Mouse (Mus musculus) forebrain, embryonic 14.5 days (tissue): ENCODE data around the gene Gif. TPM values are rescaled to one million over a fixed set of nuclear protein-coding genes. Genes with fewer than 3 reads are reported as not detected.

ENCODE experiments used
- ATAC-seq: fragments of 200-750 bp; cut with Nextera tagmentation; 2 replicates; pipeline ENCODE4 v1.8.0; 2017; ENCODE audit warnings: mild to moderate bottlenecking, moderate library complexity
- DNase-seq: peaks from one replicate; pipeline ENCODE4 v3.0.0-alpha.2; 2015; ENCODE audit warnings: low spot score
- H3K27ac ChIP-seq: fragments of 300-500 bp; sonication (generic); 2 replicates; pipeline ENCODE4 v1.5.1; 2014; ENCODE audit warnings: low read depth, mild to moderate bottlenecking, control low read depth, low read length, moderate library complexity
- H3K27me3 ChIP-seq: fragments of 300-500 bp; sonication (generic); replicated peaks from 2 replicates; pipeline ENCODE4 v1.6.1; 2014; ENCODE audit warnings: low read length, control low read depth, mixed read lengths; ENCODE audit not compliant: control insufficient read depth, insufficient read depth
- H3K36me3 ChIP-seq: fragments of 300-500 bp; sonication (generic); 2 replicates; pipeline ENCODE4 v1.6.1; 2014; ENCODE audit warnings: low read length, control low read depth; ENCODE audit not compliant: control insufficient read depth, insufficient read depth
- H3K4me1 ChIP-seq: fragments of 300-500 bp; sonication (generic); 2 replicates; pipeline ENCODE4 v1.6.1; 2014; ENCODE audit warnings: antibody characterized with exemption, low read length, control low read depth; ENCODE audit not compliant: control insufficient read depth, insufficient read depth
- H3K4me2 ChIP-seq: fragments of 300-500 bp; sonication (generic); 2 replicates; pipeline ENCODE4 v1.6.1; 2014; ENCODE audit warnings: mild to moderate bottlenecking, control low read depth, low read length
- H3K4me3 ChIP-seq: fragments of 300-500 bp; sonication (generic); 2 replicates; pipeline ENCODE4 v1.5.1; 2014; ENCODE audit warnings: low read depth, low read length, control low read depth
- H3K9ac ChIP-seq: fragments of 300-500 bp; sonication (generic); 2 replicates; pipeline ENCODE4 v1.6.1; 2014; ENCODE audit warnings: mild to moderate bottlenecking, low read length, control low read depth, moderate library complexity
- H3K9me3 ChIP-seq: fragments of 300-500 bp; sonication (generic); replicated peaks from 2 replicates; pipeline ENCODE4 v1.6.1; 2016; ENCODE audit warnings: low read length, control low read depth, mixed read lengths; ENCODE audit not compliant: control insufficient read depth
- WGBS: fragments of 180-500 bp; shearing (Covaris S2); extraction: QIAGEN DNeasy Blood & Tissue Kit; methylation state at CpG from one replicate; pipeline ENCODE4 v1.1.7; 2014; 5-methylcytosine and 5-hydroxymethylcytosine counted together
- polyA plus RNA-seq: library from polyadenylated mRNA; unstranded; fragments of >200 nt; fragmentation: Nextera tagmentation; extraction: Ambion mirVana; gene quantifications from 2 replicates; pipeline ENCODE4 v1.2.1, GENCODE M21; 2014

Gif gene
- polyA plus RNA-seq, 1 experiment from 2014 or later: not detected

GRCm38 (mm10) chr19:11807822-11808221 lies 60.5 kb downstream of the Gif start:
- Histone ChIP-seq H3K4me3 (no peak overlapping the region), H3K27me3 (no peaks in the 10 kb centered on the region), H3K4me1 (no peaks in the 10 kb centered on the region), H3K9ac (no peak overlapping the region), H3K36me3 (no peaks in the 10 kb centered on the region), H3K27ac (no peak overlapping the region), H3K4me2 (no peak overlapping the region), H3K9me3 (no peaks in the 10 kb centered on the region)
- ATAC-seq (no peak), DNase-seq (no peak)
- WGBS: 26% methylated on average over 6 of the region's 6 CpGs

GRCm38 (mm10) chr19:11808452-11808851 lies 61.1 kb downstream of the Gif start:
- DNase-seq: no peak
- no peaks in the 10 kb centered on the region for H3K4me1 ChIP-seq
- no peak overlapping the region for H3K4me3 ChIP-seq
- WGBS: 86% methylated on average over 2 of the region's 2 CpGs
- H3K9me3 ChIP-seq: no peaks in the 10 kb centered on the region
- no peak overlapping the region for H3K4me2 ChIP-seq
- ATAC-seq: no peak
- no peak overlapping the region for H3K9ac ChIP-seq
- H3K27ac ChIP-seq: no peak overlapping the region
- H3K36me3 ChIP-seq: no peaks in the 10 kb centered on the region
- H3K27me3 ChIP-seq: no peaks in the 10 kb centered on the region

GRCm38 (mm10) chr19:11810003-11810758 lies 62.8 kb downstream of the Gif start:
- no peak for DNase-seq

GRCm38 (mm10) chr19:11810856-11811255 lies 63.5 kb downstream of the Gif start:
- Histone ChIP-seq H3K4me2 (no peak overlapping the region), H3K9ac (no peak overlapping the region), H3K36me3 (no peaks in the 10 kb centered on the region), H3K4me3 (no peak overlapping the region), H3K4me1 (no peaks in the 10 kb centered on the region), H3K9me3 (no peaks in the 10 kb centered on the region), H3K27me3 (no peaks in the 10 kb centered on the region), H3K27ac (no peak overlapping the region)
- 87% methylated on average over 1 of the region's 1 CpGs for WGBS
- DNase-seq (no peak), ATAC-seq (no peak)

More at GRCm38 (mm10) chr19:11810003-11810758, 62.8 kb downstream of the Gif start:
- Histone ChIP-seq H3K27me3 (no peaks in the 10 kb centered on the region), H3K36me3 (no peaks in the 10 kb centered on the region), H3K27ac (no peak overlapping the region), H3K4me2 (no peak overlapping the region), H3K9ac (no peak overlapping the region), H3K4me1 (no peaks in the 10 kb centered on the region), H3K4me3 (no peak overlapping the region), H3K9me3 (no peaks in the 10 kb centered on the region)
- 88% methylated on average over 5 of the region's 5 CpGs for WGBS
- no peak for ATAC-seq

GRCm38 (mm10) chr19:11811688-11812365 lies 64.5 kb downstream of the Gif start:
- H3K27ac ChIP-seq: no peak overlapping the region
- no peaks in the 10 kb centered on the region for H3K36me3 ChIP-seq
- peak; percentile 92 for ATAC-seq
- H3K27me3 ChIP-seq: no peaks in the 10 kb centered on the region
- peak; percentile 70 for DNase-seq
- H3K4me2 ChIP-seq: no peak overlapping the region
- H3K9ac ChIP-seq: no peak overlapping the region
- WGBS: 35% methylated on average over 5 of the region's 5 CpGs
- H3K4me1 ChIP-seq: no peaks in the 10 kb centered on the region
- H3K9me3 ChIP-seq: no peaks in the 10 kb centered on the region
- no peak overlapping the region for H3K4me3 ChIP-seq

Other genes starting within 250 kb of the Gif start
- 2.8 and 3.1 TPM in 2 replicates for gene Ms4a6b, start 231.0 kb upstream of the Gif start, polyA plus RNA-seq
- not detected in 2 replicates for gene Ms4a4d, start 210.8 kb upstream of the Gif start, polyA plus RNA-seq
- 2.7 and 2.8 TPM in 2 replicates for gene Ms4a6d, start 142.7 kb upstream of the Gif start, polyA plus RNA-seq
- not detected in 2 replicates for gene Ms4a2, start 123.8 kb upstream of the Gif start, polyA plus RNA-seq
- gene Ms4a3, start 106.7 kb upstream of the Gif start, polyA plus RNA-seq: not detected in 2 replicates
- gene Oosp2, start 87.0 kb upstream of the Gif start, polyA plus RNA-seq: not detected in 2 replicates
- gene Oosp1, start 56.4 kb upstream of the Gif start, polyA plus RNA-seq: not detected in 2 replicates
- not detected in 2 replicates for gene Oosp3, start 50.5 kb upstream of the Gif start, polyA plus RNA-seq
- gene Mrpl16, start 22.8 kb downstream of the Gif start, polyA plus RNA-seq: 48.6 and 52.0 TPM in 2 replicates
- gene Stx3, start 71.8 kb downstream of the Gif start, polyA plus RNA-seq: 11.8 and 14.5 TPM in 2 replicates
- gene Olfr1417, start 91.7 kb downstream of the Gif start, polyA plus RNA-seq: not detected in 2 replicates
- not detected in 2 replicates for gene Olfr1418, start 113.5 kb downstream of the Gif start, polyA plus RNA-seq
- gene Olfr1419, start 127.6 kb downstream of the Gif start, polyA plus RNA-seq: not detected in 2 replicates
- gene Olfr1420, start 139.0 kb downstream of the Gif start, polyA plus RNA-seq: not detected in 2 replicates
- gene Patl1, start 164.8 kb downstream of the Gif start, polyA plus RNA-seq: 16.1 and 21.2 TPM in 2 replicates
- gene Osbp, start 218.4 kb downstream of the Gif start, polyA plus RNA-seq: 7.2 and 7.4 TPM in 2 replicates